Mouse (Mus musculus): ENCODE data around the gene Grhpr. TPM values are rescaled to one million over a fixed set of nuclear protein-coding genes. Genes with fewer than 3 reads are reported as not detected.

Gene Grhpr
- 30.9 and 33.2 TPM in 2 replicates for polyA plus RNA-seq (2015; fragmentation: Nextera tagmentation; extraction: Ambion mirVana)

GRCm38 (mm10) chr4:44981280-44981973, at the start of gene Grhpr:
TSS of gene Grhpr (plus strand) at chr4:44981395.
- H3K4me2 ChIP-seq (replicated peaks; ENCODE audit: low read depth, low read length): peak within 1 kb of the TSS; percentile 78
- 1% methylated on average over 40 of the region's 40 CpGs for WGBS
- ATAC-seq (peak; percentile 98), DNase-seq (ENCODE audit: low spot score) (peak; percentile 88)
- H3K9me3 ChIP-seq (ENCODE audit: low read length): no peaks in the 10 kb centered on the region
- no peaks in the 10 kb centered on the region for H3K36me3 ChIP-seq (ENCODE audit: insufficient read depth, low read length)
- peak within 1 kb of the TSS; percentile 76 for H3K27ac ChIP-seq (ENCODE audit: low read length)
- peak; percentile 57 for TF ChIP-seq CTCF (IDR thresholded peaks at IDR 0.05)
- no peak for TF ChIP-seq EP300 (IDR thresholded peaks at IDR 0.05)
- no peaks in the 10 kb centered on the region for H3K27me3 ChIP-seq (replicated peaks; ENCODE audit: insufficient read depth, low read length)
- H3K4me3 ChIP-seq (ENCODE audit: low read depth, low read length): peak within 1 kb of the TSS; percentile 52
- H3K9ac ChIP-seq (replicated peaks; ENCODE audit: low read depth): peak within 1 kb of the TSS; percentile 61
- peaks cover 10% of the 10 kb centered on the region; the same call in 1 of the 2 replicates for H3K4me1 ChIP-seq (ENCODE audit: insufficient read depth, low read depth, low read length)

GRCm38 (mm10) chr4:44931732-44932131, 49.5 kb upstream of the Grhpr start:
- H3K9ac ChIP-seq (replicated peaks; ENCODE audit: low read depth): no peak overlapping the region
- DNase-seq (ENCODE audit: low spot score): no peak
- H3K9me3 ChIP-seq (ENCODE audit: low read length): no peaks in the 10 kb centered on the region
- no peaks in the 10 kb centered on the region for H3K4me1 ChIP-seq (ENCODE audit: insufficient read depth, low read depth, low read length)
- WGBS: 90% methylated on average over 6 of the region's 6 CpGs
- no peak for TF ChIP-seq EP300 (IDR thresholded peaks at IDR 0.05)
- TF ChIP-seq CTCF (IDR thresholded peaks at IDR 0.05): no peak
- no peak overlapping the region for H3K4me3 ChIP-seq (ENCODE audit: low read depth, low read length)
- H3K36me3 ChIP-seq (ENCODE audit: insufficient read depth, low read length): 0 out of 2 replicates have a peak, but pooled peaks cover 11% of the 10 kb centered on the region
- no peak overlapping the region for H3K27ac ChIP-seq (ENCODE audit: low read length)
- H3K27me3 ChIP-seq (replicated peaks; ENCODE audit: insufficient read depth, low read length): no peaks in the 10 kb centered on the region
- no peak for ATAC-seq
- no peak overlapping the region for H3K4me2 ChIP-seq (replicated peaks; ENCODE audit: low read depth, low read length)

GRCm38 (mm10) chr4:44938359-44939340, 42.5 kb upstream of the Grhpr start:
- TF ChIP-seq CTCF (IDR thresholded peaks at IDR 0.05) (no peak), EP300 (IDR thresholded peaks at IDR 0.05) (no peak)
- DNase-seq (ENCODE audit: low spot score) (no peak), ATAC-seq (no peak)
- no peaks in the 10 kb centered on the region for H3K4me1 ChIP-seq (ENCODE audit: insufficient read depth, low read depth, low read length)
- H3K4me3 ChIP-seq (ENCODE audit: low read depth, low read length): no peak overlapping the region
- no peaks in the 10 kb centered on the region for H3K9me3 ChIP-seq (ENCODE audit: low read length)
- no peak overlapping the region for H3K4me2 ChIP-seq (replicated peaks; ENCODE audit: low read depth, low read length)
- no peaks in the 10 kb centered on the region for H3K36me3 ChIP-seq (ENCODE audit: insufficient read depth, low read length)
- no peaks in the 10 kb centered on the region for H3K27me3 ChIP-seq (replicated peaks; ENCODE audit: insufficient read depth, low read length)
- no peak overlapping the region for H3K27ac ChIP-seq (ENCODE audit: low read length)
- 64% methylated on average over 8 of the region's 8 CpGs for WGBS
- no peak overlapping the region for H3K9ac ChIP-seq (replicated peaks; ENCODE audit: low read depth)

- H3K27me3 ChIP-seq (replicated peaks; ENCODE audit: insufficient read depth, low read length): no peaks in the 10 kb centered on the region
- no peaks in the 10 kb centered on the region for H3K36me3 ChIP-seq (ENCODE audit: insufficient read depth, low read length)
- no peak overlapping the region for H3K4me3 ChIP-seq (ENCODE audit: low read depth, low read length)
- no peak for DNase-seq (ENCODE audit: low spot score)
- H3K4me2 ChIP-seq (replicated peaks; ENCODE audit: low read depth, low read length): no peak overlapping the region
- H3K27ac ChIP-seq (ENCODE audit: low read length): no peak overlapping the region
- H3K9me3 ChIP-seq (ENCODE audit: low read length): no peaks in the 10 kb centered on the region
- no peak overlapping the region for H3K9ac ChIP-seq (replicated peaks; ENCODE audit: low read depth)
- ATAC-seq: no peak
- H3K4me1 ChIP-seq (ENCODE audit: insufficient read depth, low read depth, low read length): no peaks in the 10 kb centered on the region
- WGBS: 81% methylated on average over 14 of the region's 14 CpGs
- TF ChIP-seq CTCF (IDR thresholded peaks at IDR 0.05) (no peak), EP300 (IDR thresholded peaks at IDR 0.05) (no peak)
Measured at GRCm38 (mm10) chr4:44939576-44940249, 41.5 kb upstream of the Grhpr start.

DNA sequence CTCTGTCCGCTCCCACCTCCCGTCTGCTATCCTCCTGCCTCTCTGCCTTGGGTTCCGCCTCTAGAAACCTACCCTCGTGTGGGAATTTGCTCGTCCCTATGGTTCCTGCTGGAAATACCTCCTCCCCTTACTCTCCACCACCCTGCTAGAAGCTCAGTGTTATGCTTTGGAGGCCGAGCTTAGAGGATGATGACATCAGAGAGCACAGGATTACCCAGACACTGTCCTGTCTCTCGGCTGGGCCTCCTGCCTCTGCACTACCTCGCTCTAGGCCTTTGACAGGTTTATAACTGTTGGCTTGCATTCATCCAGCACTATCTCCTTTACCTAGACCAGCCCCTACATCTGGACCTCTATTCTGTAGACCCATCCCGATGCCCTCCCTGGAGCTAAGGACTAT, 40.9 kb upstream of the Grhpr start:
- DNase-seq (ENCODE audit: low spot score): no peak
- H3K9ac ChIP-seq (replicated peaks; ENCODE audit: low read depth): no peak overlapping the region
- no peak overlapping the region for H3K4me3 ChIP-seq (ENCODE audit: low read depth, low read length)
- no peak overlapping the region for H3K27ac ChIP-seq (ENCODE audit: low read length)
- no peak for TF ChIP-seq EP300 (IDR thresholded peaks at IDR 0.05)
- ATAC-seq: no peak
- H3K4me1 ChIP-seq (ENCODE audit: insufficient read depth, low read depth, low read length): no peaks in the 10 kb centered on the region
- WGBS: 70% methylated on average over 9 of the region's 9 CpGs
- H3K27me3 ChIP-seq (replicated peaks; ENCODE audit: insufficient read depth, low read length): no peaks in the 10 kb centered on the region
- no peaks in the 10 kb centered on the region for H3K36me3 ChIP-seq (ENCODE audit: insufficient read depth, low read length)
- no peak overlapping the region for H3K4me2 ChIP-seq (replicated peaks; ENCODE audit: low read depth, low read length)
- no peaks in the 10 kb centered on the region for H3K9me3 ChIP-seq (ENCODE audit: low read length)

- Histone ChIP-seq H3K4me1 (ENCODE audit: insufficient read depth, low read depth, low read length) (no peaks in the 10 kb centered on the region), H3K9ac (replicated peaks; ENCODE audit: low read depth) (no peak overlapping the region), H3K4me3 (ENCODE audit: low read depth, low read length) (no peak overlapping the region), H3K27me3 (replicated peaks; ENCODE audit: insufficient read depth, low read length) (no peaks in the 10 kb centered on the region), H3K4me2 (replicated peaks; ENCODE audit: low read depth, low read length) (no peak overlapping the region), H3K36me3 (ENCODE audit: insufficient read depth, low read length) (no peaks in the 10 kb centered on the region), H3K27ac (ENCODE audit: low read length) (no peak overlapping the region), H3K9me3 (ENCODE audit: low read length) (no peaks in the 10 kb centered on the region)
- TF ChIP-seq EP300 (IDR thresholded peaks at IDR 0.05) (no peak), CTCF (IDR thresholded peaks at IDR 0.05) (no peak)
- DNase-seq (ENCODE audit: low spot score): no peak
- ATAC-seq: no peak
- 79% methylated on average over 1 of the region's 1 CpGs for WGBS
Measured at GRCm38 (mm10) chr4:44942237-44942636, 39.0 kb upstream of the Grhpr start.

Measured in lung, postnatal 0 days (tissue).